Mouse (Mus musculus) embryonic stem cell, embryonic (primary cell): Measurements from ENCODE around the gene Olfr832.
"Not testable (repeated sequence)": the region's sequence is repeated elsewhere in the genome, so short reads cannot be mapped to it uniquely, and the experiment has no call there.

ENCODE experiments used
- CTCF ChIA-PET, 4 experiments: fragments of 300-600 bp in 2 of 4; fragments of 350-600 bp in 2 of 4; sonication (Branson Sonifier 250); formaldehyde crosslinking; loops; one replicate each; lab custom pipeline; 2022; ENCODE audit warnings: inconsistent platforms in 2 of 4; lab: Charles Lee
- POLR2A ChIA-PET, 4 experiments: fragments of 300-600 bp in 2 of 4; fragments of 350-600 bp in 2 of 4; sonication (Branson Sonifier 250); formaldehyde crosslinking; loops; one replicate each; lab custom pipeline; 2022; ENCODE audit warnings: antibody characterized with exemption in 4 of 4, inconsistent platforms in 1 of 4; lab: Charles Lee

The Olfr832 gene

DNA sequence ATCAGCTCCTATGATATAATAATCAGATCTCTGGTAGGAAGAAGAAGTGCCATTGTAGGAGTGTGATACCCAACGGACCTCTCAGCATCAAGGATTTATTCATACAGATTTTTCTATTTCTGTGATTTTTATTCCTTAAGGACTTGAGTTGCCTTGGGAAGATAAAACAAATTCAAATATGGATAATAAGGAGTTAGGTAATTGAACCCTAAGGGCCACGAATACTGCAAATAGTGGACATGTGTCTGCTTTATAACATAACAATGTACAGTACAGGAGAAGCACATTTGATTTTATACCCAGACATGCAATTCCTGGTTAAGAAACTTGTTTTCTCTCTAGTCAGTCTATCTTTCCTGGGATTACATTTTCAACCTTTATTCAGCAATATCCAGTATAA lies at the start of gene Olfr832:
Gene Olfr832, plus strand, starts transcription at position 301 of the 400 bp plus-strand sequence.
- CTCF ChIA-PET, POLR2A ChIA-PET: not testable (repeated sequence)

DNA sequence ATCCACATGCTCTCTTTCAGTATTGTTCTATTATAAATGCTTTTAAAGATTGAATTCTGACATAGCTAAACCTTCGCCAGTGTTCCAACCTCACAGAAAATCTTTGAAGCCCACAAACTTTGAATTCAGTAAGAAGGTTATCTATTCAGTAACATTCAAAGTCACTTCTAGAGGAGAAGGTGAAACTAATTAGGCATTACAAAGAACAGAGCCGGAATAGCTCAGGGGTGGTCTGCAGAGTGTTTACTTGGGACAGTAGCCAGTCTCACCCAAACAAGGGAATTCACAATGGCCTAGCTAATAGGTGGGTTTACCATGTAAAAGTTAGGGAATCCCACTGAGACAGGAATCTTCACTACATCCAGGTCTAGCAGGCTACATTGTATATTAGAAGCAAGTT lies 29.2 kb upstream of the Olfr832 start:
- CTCF ChIA-PET, POLR2A ChIA-PET: not testable (repeated sequence)

DNA sequence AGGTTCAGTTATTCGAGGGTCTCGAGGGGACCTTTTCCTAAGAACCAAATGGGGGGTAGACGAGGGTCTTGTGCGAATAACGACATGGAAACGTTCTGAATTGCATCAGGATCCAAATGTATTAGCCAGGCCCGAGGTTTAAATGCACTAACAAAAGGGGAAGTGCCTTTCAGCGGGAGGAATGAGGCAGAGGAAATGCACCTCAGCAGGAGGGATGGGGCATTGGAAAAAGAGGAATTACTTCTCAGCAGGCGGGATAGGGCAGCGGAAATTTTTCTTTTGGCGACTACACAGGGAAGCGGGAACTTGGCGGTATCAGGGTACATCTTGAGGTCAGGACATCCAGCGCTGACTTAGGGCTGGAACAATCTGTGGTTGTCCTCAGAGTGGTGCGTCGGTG lies 9.0 kb upstream of the Olfr832 start:
- CTCF ChIA-PET, result not testable (repeated sequence)
- POLR2A ChIA-PET, result interaction anchor here in 1 of 4 experiments (0.6 kb wide), 1 partner anchor 222 kb away, joined by 3 read pairs; no protein-coding TSS in a partner anchor

DNA sequence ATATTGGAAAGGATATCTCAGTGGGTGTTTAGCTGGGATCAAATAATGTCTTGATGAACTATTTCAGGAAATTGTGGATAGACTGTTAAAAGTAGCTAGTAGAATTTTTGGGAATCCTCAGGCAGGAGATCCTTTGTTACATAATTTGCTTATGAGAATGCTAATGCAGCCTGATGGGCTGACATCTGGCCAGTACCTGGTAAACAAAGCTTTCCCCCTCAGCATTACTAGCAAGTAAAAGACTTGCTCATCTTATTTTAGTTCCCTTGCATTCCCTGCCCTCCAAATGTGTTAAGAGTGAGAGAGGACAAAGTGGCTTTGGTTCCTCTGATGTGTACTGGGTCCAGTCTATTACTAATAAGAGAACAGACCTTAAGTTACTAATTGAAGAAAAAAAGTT lies 25.1 kb downstream of the Olfr832 start:
- POLR2A ChIA-PET, result no interaction called here

DNA sequence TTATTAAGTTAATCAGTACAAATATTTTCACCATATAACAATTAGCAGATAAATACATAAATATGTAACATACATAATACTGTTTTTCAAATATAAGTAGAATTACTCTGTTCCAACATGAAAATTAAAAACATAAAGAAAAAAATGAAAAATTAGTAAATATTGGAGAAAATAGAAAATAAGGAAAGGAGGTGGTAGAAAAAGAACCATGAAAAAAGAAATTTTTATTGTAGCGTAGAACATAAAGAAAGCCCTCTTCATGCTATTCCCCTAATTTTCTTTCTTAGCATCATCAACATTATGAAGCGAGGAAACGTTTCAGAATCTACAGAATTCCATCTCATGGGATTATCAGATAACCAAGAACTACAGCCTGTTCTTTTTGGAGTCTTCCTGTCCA lies 50.8 kb downstream of the Olfr832 start, which contains the start of gene Olfr834:
Gene Olfr834, plus strand, starts transcription at position 301 of the 400 bp plus-strand sequence.
- ChIA-PET CTCF (no interaction called here), POLR2A (no interaction called here)

More for the DNA sequence above, 25.1 kb downstream of the Olfr832 start:
- CTCF ChIA-PET, result no interaction called here
